Mouse (Mus musculus) limb, embryonic 13.5 days (tissue): ENCODE measurements around the gene Hilpda. TPM values are rescaled to one million over a fixed set of nuclear protein-coding genes. Genes with fewer than 3 reads are reported as not detected.

Experiments
- ATAC-seq: fragments of 200-750 bp; cut with Nextera tagmentation; 2 replicates; pipeline ENCODE4 v1.8.0; 2017; ENCODE audit warnings: low read depth, moderate number of reproducible peaks, moderate TSS enrichment; ENCODE audit not compliant: low FRiP score
- H3K27ac ChIP-seq: fragments of 300-500 bp; sonication (generic); 2 replicates; pipeline ENCODE4 v1.5.1; 2015; ENCODE audit warnings: inconsistent platforms, mild to moderate bottlenecking, moderate library complexity
- H3K27me3 ChIP-seq: fragments of 300-500 bp; sonication (generic); 2 replicates; pipeline ENCODE4 v1.6.1; 2015; ENCODE audit warnings: mild to moderate bottlenecking, inconsistent platforms
- H3K36me3 ChIP-seq: fragments of 300-500 bp; sonication (generic); 2 replicates; pipeline ENCODE4 v1.6.1; 2015; ENCODE audit warnings: inconsistent platforms, mild to moderate bottlenecking, moderate library complexity
- H3K4me1 ChIP-seq: fragments of 300-500 bp; sonication (generic); 2 replicates; pipeline ENCODE4 v1.6.1; 2015; ENCODE audit warnings: inconsistent platforms
- H3K4me2 ChIP-seq: fragments of 300-500 bp; sonication (generic); replicated peaks from 2 replicates; pipeline ENCODE4 v1.6.1; 2015; ENCODE audit warnings: inconsistent platforms, mild to moderate bottlenecking, moderate library complexity
- H3K4me3 ChIP-seq: fragments of 300-500 bp; sonication (generic); 2 replicates; pipeline ENCODE4 v1.5.1; 2015; ENCODE audit warnings: moderate library complexity, mild to moderate bottlenecking, inconsistent platforms
- H3K9ac ChIP-seq: fragments of 300-500 bp; sonication (generic); 2 replicates; pipeline ENCODE4 v1.6.1; 2015; ENCODE audit warnings: mild to moderate bottlenecking, inconsistent platforms
- H3K9me3 ChIP-seq: fragments of 300-500 bp; sonication (generic); 2 replicates; pipeline ENCODE4 v1.6.1; 2016; ENCODE audit warnings: inconsistent platforms
- WGBS: fragments of 180-500 bp; shearing (Covaris S2); methylation state at CpG from one replicate; pipeline ENCODE4 v1.1.7; 2015; 5-methylcytosine and 5-hydroxymethylcytosine counted together
- polyA plus RNA-seq: library from polyadenylated mRNA; unstranded; fragments of >200 nt; fragmentation: Nextera tagmentation; extraction: Ambion mirVana; gene quantifications from 2 replicates; pipeline ENCODE4 v1.2.1, GENCODE M21; 2015

Hilpda gene
- polyA plus RNA-seq, 1 experiment from 2014 or later = 53.3 TPM

- 63% methylated on average over 7 of the region's 7 CpGs for WGBS
These were observed 8.4 kb downstream of the Hilpda start for GRCm38 (mm10) chr6:29280671-29281070.

GRCm38 (mm10) chr6:29286870-29287269 lies 14.6 kb downstream of the Hilpda start:
- Histone ChIP-seq H3K4me3 (no peak overlapping the region), H3K4me1 (no peaks in the 10 kb centered on the region), H3K36me3 (no peaks in the 10 kb centered on the region), H3K9me3 (no peaks in the 10 kb centered on the region), H3K9ac (no peak overlapping the region), H3K27ac (no peak overlapping the region), H3K27me3 (0 out of 2 replicates have a peak, but pooled peaks cover 3% of the 10 kb centered on the region), H3K4me2 (no peak overlapping the region)
- ATAC-seq = no peak
- WGBS = 71% methylated on average over 7 of the region's 7 CpGs

More at GRCm38 (mm10) chr6:29280671-29281070, 8.4 kb downstream of the Hilpda start:
- Histone ChIP-seq H3K9ac (peak overlapping the region; percentile 26; the same call in 1 of the 2 replicates), H3K4me1 (no peaks in the 10 kb centered on the region), H3K27me3 (no peaks in the 10 kb centered on the region), H3K36me3 (peaks cover 4% of the 10 kb centered on the region), H3K9me3 (no peaks in the 10 kb centered on the region), H3K4me2 (no peak overlapping the region), H3K4me3 (no peak overlapping the region), H3K27ac (no peak overlapping the region)
- no peak for ATAC-seq

GRCm38 (mm10) chr6:29287481-29287880 lies 15.2 kb downstream of the Hilpda start:
- Histone ChIP-seq H3K4me2 (no peak overlapping the region), H3K36me3 (no peaks in the 10 kb centered on the region), H3K9ac (no peak overlapping the region), H3K27ac (no peak overlapping the region), H3K4me3 (no peak overlapping the region), H3K4me1 (no peaks in the 10 kb centered on the region), H3K27me3 (0 out of 2 replicates have a peak, but pooled peaks cover 3% of the 10 kb centered on the region), H3K9me3 (no peaks in the 10 kb centered on the region)
- 49% methylated on average over 6 of the region's 6 CpGs for WGBS
- ATAC-seq = no peak

- Histone ChIP-seq H3K4me1 (no peaks in the 10 kb centered on the region), H3K27ac (no peak overlapping the region), H3K9me3 (no peaks in the 10 kb centered on the region), H3K4me2 (no peak overlapping the region), H3K9ac (no peak overlapping the region), H3K36me3 (no peaks in the 10 kb centered on the region), H3K4me3 (no peak overlapping the region), H3K27me3 (0 out of 2 replicates have a peak, but pooled peaks cover 3% of the 10 kb centered on the region)
- WGBS = 74% methylated on average over 5 of the region's 5 CpGs
- no peak for ATAC-seq
These were observed 15.7 kb downstream of the Hilpda start for GRCm38 (mm10) chr6:29287944-29288343.

DNA sequence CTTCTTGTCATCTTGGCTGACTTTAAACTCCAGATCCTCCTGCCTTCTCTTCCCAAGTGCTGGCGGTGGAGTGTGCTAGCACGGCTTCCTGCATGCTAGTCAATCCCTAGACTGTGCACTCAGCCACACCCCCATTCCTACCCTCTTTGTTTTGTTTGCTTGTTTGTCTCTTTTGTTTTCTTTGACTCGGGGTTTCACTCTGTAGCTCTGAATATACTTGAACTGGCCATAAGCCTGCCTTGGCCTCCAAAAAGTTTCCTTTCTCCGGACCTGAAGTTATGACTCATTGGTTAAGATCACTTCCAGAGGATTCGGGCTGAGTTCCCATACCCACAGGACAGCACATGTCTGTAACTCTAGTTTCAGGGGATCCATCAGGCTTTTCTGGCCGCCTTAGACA lies 16.4 kb downstream of the Hilpda start:
- H3K4me1 ChIP-seq = no peaks in the 10 kb centered on the region
- H3K27me3 ChIP-seq = 0 out of 2 replicates have a peak, but pooled peaks cover 3% of the 10 kb centered on the region
- H3K4me2 ChIP-seq = no peak overlapping the region
- H3K36me3 ChIP-seq = no peaks in the 10 kb centered on the region
- H3K27ac ChIP-seq = no peak overlapping the region
- 64% methylated on average over 6 of the region's 6 CpGs for WGBS
- H3K4me3 ChIP-seq = no peak overlapping the region
- ATAC-seq = no peak
- H3K9ac ChIP-seq = no peak overlapping the region
- H3K9me3 ChIP-seq = no peaks in the 10 kb centered on the region

- Histone ChIP-seq H3K36me3 (no peaks in the 10 kb centered on the region), H3K4me2 (no peak overlapping the region), H3K4me3 (no peak overlapping the region), H3K27me3 (no peaks in the 10 kb centered on the region), H3K9me3 (no peaks in the 10 kb centered on the region), H3K27ac (no peak overlapping the region), H3K4me1 (no peaks in the 10 kb centered on the region), H3K9ac (no peak overlapping the region)
- no peak for ATAC-seq
- 69% methylated on average over 2 of the region's 2 CpGs for WGBS
These were observed 26.8 kb downstream of the Hilpda start for GRCm38 (mm10) chr6:29299112-29299511.

GRCm38 (mm10) chr6:29303251-29303650 lies 31.0 kb downstream of the Hilpda start:
- Histone ChIP-seq H3K9me3 (no peaks in the 10 kb centered on the region), H3K4me3 (no peak overlapping the region), H3K4me2 (no peak overlapping the region), H3K27me3 (no peaks in the 10 kb centered on the region), H3K36me3 (no peaks in the 10 kb centered on the region), H3K27ac (no peak overlapping the region), H3K4me1 (no peaks in the 10 kb centered on the region), H3K9ac (no peak overlapping the region)
- ATAC-seq = no peak

GRCm38 (mm10) chr6:29303726-29304125 lies 31.4 kb downstream of the Hilpda start:
- no peak overlapping the region for H3K27ac ChIP-seq
- H3K27me3 ChIP-seq = no peaks in the 10 kb centered on the region
- H3K4me1 ChIP-seq = no peaks in the 10 kb centered on the region
- H3K9ac ChIP-seq = no peak overlapping the region
- no peaks in the 10 kb centered on the region for H3K9me3 ChIP-seq
- no peak for ATAC-seq
- WGBS = 56% methylated on average over 5 of the region's 5 CpGs
- no peak overlapping the region for H3K4me2 ChIP-seq
- no peaks in the 10 kb centered on the region for H3K36me3 ChIP-seq
- no peak overlapping the region for H3K4me3 ChIP-seq

- ATAC-seq = no peak
- no peaks in the 10 kb centered on the region for H3K9me3 ChIP-seq
- 91% methylated on average over 4 of the region's 4 CpGs for WGBS
These were observed 33.2 kb downstream of the Hilpda start for GRCm38 (mm10) chr6:29305462-29305861.

DNA sequence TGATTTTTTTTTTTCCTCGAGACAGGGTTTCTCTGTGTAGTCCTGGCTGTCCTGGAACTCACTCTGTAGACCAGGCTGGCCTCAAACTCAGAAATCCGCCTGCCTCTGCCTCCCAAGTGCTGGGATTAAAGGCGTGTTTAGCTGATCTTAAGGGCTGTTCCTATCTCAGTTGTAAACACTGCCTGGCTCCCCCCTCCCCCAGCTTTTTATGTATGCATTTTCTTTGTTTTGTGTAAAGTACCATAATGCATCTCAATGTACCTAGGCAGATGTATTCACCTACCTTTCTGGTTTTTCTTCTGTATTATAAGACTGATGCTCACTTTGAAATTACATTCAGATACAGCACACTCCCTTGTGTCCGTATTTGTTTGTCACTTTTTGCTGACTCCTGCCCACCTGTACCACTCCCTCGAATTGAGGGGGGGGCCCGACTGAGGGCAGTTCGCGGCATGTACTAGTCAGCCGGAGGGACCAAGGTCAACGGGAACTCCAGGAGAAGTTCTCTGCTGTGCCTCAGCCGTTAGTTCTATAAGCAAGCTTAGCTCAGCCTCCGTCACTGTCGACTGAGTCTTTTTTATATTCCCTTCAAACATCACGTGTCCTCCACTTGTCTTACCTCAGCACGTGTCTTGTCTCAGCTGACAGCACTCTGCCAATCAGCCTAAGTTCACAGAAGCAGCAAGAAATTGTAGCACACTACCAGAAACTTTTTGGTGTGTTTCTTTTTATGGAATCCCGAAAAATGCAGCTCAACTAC lies 36.7 kb downstream of the Hilpda start:
- Histone ChIP-seq H3K4me2 (no peak overlapping the region), H3K9ac (no peak overlapping the region), H3K4me3 (no peak overlapping the region), H3K36me3 (no peaks in the 10 kb centered on the region), H3K27ac (no peak overlapping the region), H3K9me3 (no peaks in the 10 kb centered on the region), H3K27me3 (no peaks in the 10 kb centered on the region; the same call in 1 of the 2 replicates), H3K4me1 (no peaks in the 10 kb centered on the region)
- no peak for ATAC-seq
- 90% methylated on average over 16 of the region's 16 CpGs for WGBS

More at GRCm38 (mm10) chr6:29305462-29305861, 33.2 kb downstream of the Hilpda start:
- no peak overlapping the region for H3K4me3 ChIP-seq
- no peaks in the 10 kb centered on the region for H3K36me3 ChIP-seq
- no peaks in the 10 kb centered on the region for H3K4me1 ChIP-seq
- no peak overlapping the region for H3K4me2 ChIP-seq
- no peak overlapping the region for H3K9ac ChIP-seq
- H3K27ac ChIP-seq = no peak overlapping the region
- no peaks in the 10 kb centered on the region for H3K27me3 ChIP-seq

DNA sequence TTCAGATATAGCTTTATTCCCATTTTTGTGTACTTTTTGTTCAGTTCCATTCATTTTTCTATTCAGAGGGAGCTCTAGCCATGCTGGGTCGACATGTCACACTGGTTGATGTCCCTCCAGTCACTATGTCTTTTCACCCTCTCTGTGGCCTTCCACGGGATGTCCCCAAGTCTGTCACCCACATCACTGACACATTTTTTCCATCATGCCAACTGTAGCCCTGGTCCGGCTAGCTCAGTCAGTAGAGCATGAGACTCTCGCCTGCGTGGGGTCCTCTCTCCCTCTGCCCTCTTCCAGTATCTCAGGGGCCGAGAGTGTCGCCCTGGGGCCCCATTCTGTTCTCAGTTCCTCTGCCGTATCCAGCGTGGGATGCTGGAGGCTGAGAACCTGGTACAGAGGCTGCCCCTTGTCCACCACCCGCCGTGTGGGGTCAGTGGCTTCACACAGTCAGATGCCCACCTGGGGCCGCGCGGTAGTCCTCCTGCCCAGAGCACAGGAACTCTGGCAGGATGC lies 41.5 kb downstream of the Hilpda start:
- 70% methylated on average over 14 of the region's 14 CpGs for WGBS
- no peaks in the 10 kb centered on the region; the same call in 1 of the 2 replicates for H3K27me3 ChIP-seq
- H3K36me3 ChIP-seq = no peaks in the 10 kb centered on the region
- H3K4me2 ChIP-seq = no peak overlapping the region
- no peaks in the 10 kb centered on the region for H3K4me1 ChIP-seq
- H3K4me3 ChIP-seq = no peak overlapping the region
- H3K9me3 ChIP-seq = no peaks in the 10 kb centered on the region
- no peak overlapping the region for H3K9ac ChIP-seq
- ATAC-seq = no peak
- H3K27ac ChIP-seq = no peak overlapping the region

GRCm38 (mm10) chr6:29317286-29317685 lies 45.0 kb downstream of the Hilpda start:
- Histone ChIP-seq H3K4me3 (no peak overlapping the region), H3K27ac (no peak overlapping the region), H3K4me2 (no peak overlapping the region), H3K4me1 (no peaks in the 10 kb centered on the region), H3K9me3 (no peaks in the 10 kb centered on the region), H3K9ac (no peak overlapping the region), H3K27me3 (no peaks in the 10 kb centered on the region; the same call in 1 of the 2 replicates), H3K36me3 (no peaks in the 10 kb centered on the region)
- no peak for ATAC-seq
- WGBS = 52% methylated on average over 2 of the region's 2 CpGs
